Mouse (Mus musculus) heart, embryonic 16.5 days (tissue): ENCODE results near the gene Gm21988. TPM values are rescaled to one million over a fixed set of nuclear protein-coding genes. Genes with fewer than 3 reads are reported as not detected.

Experiments used
- ATAC-seq: fragments of 200-750 bp; cut with Nextera tagmentation; replicated peaks from 2 replicates; pipeline ENCODE4 v1.8.0; 2017; ENCODE audit warnings: moderate number of reproducible peaks; ENCODE audit not compliant: insufficient read depth, low FRiP score; ENCODE audit errors: extremely low read depth
- H3K27ac ChIP-seq: fragments of 300-500 bp; sonication (generic); 2 replicates; pipeline ENCODE4 v1.5.1; 2014; ENCODE audit warnings: mild to moderate bottlenecking, low read length, control low read depth, moderate library complexity
- H3K27me3 ChIP-seq: fragments of 300-500 bp; sonication (generic); 2 replicates; pipeline ENCODE4 v1.6.1; 2014; ENCODE audit warnings: low read length, mixed read lengths; ENCODE audit not compliant: control insufficient read depth, insufficient read depth
- H3K36me3 ChIP-seq: fragments of 300-500 bp; sonication (generic); 2 replicates; pipeline ENCODE4 v1.6.1; 2014; ENCODE audit not compliant: control insufficient read depth, insufficient read depth
- H3K4me1 ChIP-seq: fragments of 300-500 bp; sonication (generic); 2 replicates; pipeline ENCODE4 v1.6.1; 2014; ENCODE audit warnings: low read length, mixed read lengths; ENCODE audit not compliant: control insufficient read depth, insufficient read depth
- H3K4me2 ChIP-seq: fragments of 300-500 bp; sonication (generic); 2 replicates; pipeline ENCODE4 v1.6.1; 2014; ENCODE audit warnings: low read depth, mild to moderate bottlenecking, control low read depth, low read length
- H3K4me3 ChIP-seq: fragments of 300-500 bp; sonication (generic); 2 replicates; pipeline ENCODE4 v1.5.1; 2014; ENCODE audit warnings: mild to moderate bottlenecking, control low read depth, low read length
- H3K9ac ChIP-seq: fragments of 300-500 bp; sonication (generic); 2 replicates; pipeline ENCODE4 v1.6.1; 2014; ENCODE audit warnings: low read length, control low read depth
- H3K9me3 ChIP-seq: fragments of 300-500 bp; sonication (generic); replicated peaks from 2 replicates; pipeline ENCODE4 v1.6.1; 2016; ENCODE audit warnings: low read length; ENCODE audit not compliant: control insufficient read depth
- WGBS: fragments of 180-500 bp; shearing (Covaris S2); extraction: QIAGEN DNeasy Blood & Tissue Kit; methylation state at CpG from one replicate; pipeline ENCODE4 v1.1.7; 2014; 5-methylcytosine and 5-hydroxymethylcytosine counted together
- polyA plus RNA-seq: library from polyadenylated mRNA; unstranded; fragments of >200 nt; fragmentation: Nextera tagmentation; extraction: Ambion mirVana; gene quantifications from 2 replicates; pipeline ENCODE4 v1.2.1, GENCODE M21; 2015

Gene Gm21988
- polyA plus RNA-seq, 1 experiment from 2014 or later: 8.2 TPM

DNA sequence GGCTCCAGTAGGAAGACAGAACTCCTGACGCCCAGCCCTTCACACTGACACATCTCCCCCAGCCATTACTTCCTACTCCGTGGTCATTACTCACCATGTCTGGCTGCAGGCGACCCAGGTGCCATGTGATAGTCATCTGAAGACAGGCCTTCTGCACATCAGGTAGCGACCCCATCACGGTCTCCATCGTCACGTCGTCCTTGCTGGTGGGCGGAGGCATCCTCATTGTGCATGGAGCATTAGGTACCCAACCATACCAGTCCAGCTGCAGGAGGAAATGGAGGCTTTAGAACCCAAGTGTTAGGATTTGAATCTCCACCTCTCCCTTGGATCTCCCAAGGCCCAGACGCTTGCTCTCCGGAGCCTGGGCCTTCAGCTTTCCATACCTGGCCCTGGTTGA is 3.0 kb upstream of the Gm21988 start:
- Histone ChIP-seq H3K4me3 (no peak overlapping the region), H3K9me3 (no peaks in the 10 kb centered on the region), H3K9ac (no peak overlapping the region), H3K4me2 (no peak overlapping the region), H3K27ac (no peak overlapping the region), H3K27me3 (peaks cover 5% of the 10 kb centered on the region; the same call in 1 of the 2 replicates), H3K4me1 (peaks cover 15% of the 10 kb centered on the region), H3K36me3 (no peaks in the 10 kb centered on the region)
- ATAC-seq: no peak
- 63% methylated on average over 11 of the region's 11 CpGs for WGBS

- WGBS: 10% methylated on average over 23 of the region's 23 CpGs
- H3K9me3 ChIP-seq: no peaks in the 10 kb centered on the region
- ATAC-seq: no peak
- H3K4me1 ChIP-seq: peaks cover 26% of the 10 kb centered on the region
- H3K4me2 ChIP-seq: peak overlapping the region; percentile 95
- no peaks in the 10 kb centered on the region; the same call in 1 of the 2 replicates for H3K27me3 ChIP-seq
- H3K27ac ChIP-seq: peak overlapping the region; percentile 95
- peaks cover 10% of the 10 kb centered on the region; the same call in 1 of the 2 replicates for H3K36me3 ChIP-seq
- peak overlapping the region; percentile 98 for H3K4me3 ChIP-seq
- peak overlapping the region; percentile 94 for H3K9ac ChIP-seq
Measured at GRCm38 (mm10) chr11:70238591-70239440, 814 bp downstream of the Gm21988 start.

- under 1% methylated on average over 70 of the region's 70 CpGs for WGBS
- H3K4me3 ChIP-seq: peak within 1 kb of the TSS; percentile 98
- peak within 1 kb of the TSS; percentile 95 for H3K27ac ChIP-seq
- peaks cover 26% of the 10 kb centered on the region for H3K4me1 ChIP-seq
- H3K4me2 ChIP-seq: peak within 1 kb of the TSS; percentile 95
- peak within 1 kb of the TSS; percentile 94 for H3K9ac ChIP-seq
- H3K27me3 ChIP-seq: no peaks in the 10 kb centered on the region
- no peaks in the 10 kb centered on the region for H3K9me3 ChIP-seq
- ATAC-seq: peak; percentile 94
- H3K36me3 ChIP-seq: peaks cover 10% of the 10 kb centered on the region; the same call in 1 of the 2 replicates
Measured at GRCm38 (mm10) chr11:70237457-70238167, 2.0 kb downstream of the Gm21988 start, which contains the start of gene 0610010K14Rik. Gene 0610010K14Rik, minus strand, starts transcription at chr11:70237914.

GRCm38 (mm10) chr11:70236717-70237116 is 2.9 kb downstream of the Gm21988 start:
- H3K4me3 ChIP-seq: peak overlapping the region; percentile 98
- H3K4me2 ChIP-seq: peak overlapping the region; percentile 95
- H3K9me3 ChIP-seq: no peaks in the 10 kb centered on the region
- WGBS: 16% methylated on average over 7 of the region's 7 CpGs
- ATAC-seq: no peak
- peaks cover 29% of the 10 kb centered on the region for H3K4me1 ChIP-seq
- no peaks in the 10 kb centered on the region for H3K27me3 ChIP-seq
- H3K27ac ChIP-seq: peak overlapping the region; percentile 95
- peak overlapping the region; percentile 94 for H3K9ac ChIP-seq
- H3K36me3 ChIP-seq: peaks cover 10% of the 10 kb centered on the region; the same call in 1 of the 2 replicates

DNA sequence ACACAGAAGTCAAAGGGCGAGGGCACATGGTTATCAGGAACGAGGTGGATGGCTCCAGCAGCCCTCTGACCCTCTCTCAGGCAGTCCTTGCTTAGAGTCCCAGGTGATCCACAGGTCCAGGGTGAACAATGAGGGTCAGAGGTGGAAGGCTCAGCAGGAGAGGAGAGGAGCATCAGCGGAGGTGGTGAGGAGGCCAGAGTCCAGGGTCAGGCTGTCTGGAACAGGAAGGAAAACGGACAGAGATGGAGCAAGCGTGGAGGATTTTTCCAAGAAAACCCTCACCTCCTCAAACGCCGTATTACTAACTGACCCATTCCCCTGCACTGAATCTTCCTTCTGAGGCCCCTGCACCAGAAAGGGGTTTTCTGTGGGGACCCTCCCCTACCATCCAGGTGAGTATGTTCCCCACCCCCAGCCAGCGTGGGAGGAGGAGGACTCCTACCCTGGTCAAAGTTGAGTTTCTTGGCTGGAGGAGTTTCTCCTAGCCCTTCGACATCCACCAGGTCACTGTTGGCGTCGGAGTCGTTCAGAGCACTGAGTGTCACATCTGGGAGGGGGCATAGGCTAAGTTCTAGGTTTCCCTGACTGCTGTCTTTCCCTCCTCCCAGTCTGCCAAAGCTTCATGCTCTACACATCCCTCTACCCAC is 4.3 kb downstream of the Gm21988 start:
- no peak for ATAC-seq
- no peak overlapping the region for H3K9ac ChIP-seq
- H3K27me3 ChIP-seq: no peaks in the 10 kb centered on the region
- H3K4me3 ChIP-seq: no peak overlapping the region
- peaks cover 10% of the 10 kb centered on the region; the same call in 1 of the 2 replicates for H3K36me3 ChIP-seq
- H3K27ac ChIP-seq: no peak overlapping the region
- WGBS: 87% methylated on average over 12 of the region's 12 CpGs
- no peaks in the 10 kb centered on the region for H3K9me3 ChIP-seq
- peaks cover 25% of the 10 kb centered on the region for H3K4me1 ChIP-seq
- no peak overlapping the region for H3K4me2 ChIP-seq

- Histone ChIP-seq H3K9me3 (no peaks in the 10 kb centered on the region), H3K4me1 (peaks cover 25% of the 10 kb centered on the region), H3K4me2 (no peak overlapping the region), H3K27ac (no peak overlapping the region), H3K9ac (no peak overlapping the region), H3K4me3 (no peak overlapping the region), H3K36me3 (peaks cover 10% of the 10 kb centered on the region; the same call in 1 of the 2 replicates), H3K27me3 (peaks cover 5% of the 10 kb centered on the region)
- WGBS: 80% methylated on average over 8 of the region's 8 CpGs
- ATAC-seq: no peak
Measured at GRCm38 (mm10) chr11:70234497-70234896, 5.1 kb downstream of the Gm21988 start.

GRCm38 (mm10) chr11:70234037-70234436 is 5.6 kb downstream of the Gm21988 start:
- H3K27me3 ChIP-seq: peaks cover 9% of the 10 kb centered on the region
- peaks cover 27% of the 10 kb centered on the region for H3K4me1 ChIP-seq
- peak overlapping the region; percentile 10; the same call in 1 of the 2 replicates for H3K4me2 ChIP-seq
- no peak overlapping the region for H3K27ac ChIP-seq
- WGBS: 62% methylated on average over 5 of the region's 5 CpGs
- no peak for ATAC-seq
- no peak overlapping the region for H3K4me3 ChIP-seq
- no peaks in the 10 kb centered on the region for H3K9me3 ChIP-seq
- no peak overlapping the region for H3K9ac ChIP-seq
- peaks cover 10% of the 10 kb centered on the region; the same call in 1 of the 2 replicates for H3K36me3 ChIP-seq

DNA sequence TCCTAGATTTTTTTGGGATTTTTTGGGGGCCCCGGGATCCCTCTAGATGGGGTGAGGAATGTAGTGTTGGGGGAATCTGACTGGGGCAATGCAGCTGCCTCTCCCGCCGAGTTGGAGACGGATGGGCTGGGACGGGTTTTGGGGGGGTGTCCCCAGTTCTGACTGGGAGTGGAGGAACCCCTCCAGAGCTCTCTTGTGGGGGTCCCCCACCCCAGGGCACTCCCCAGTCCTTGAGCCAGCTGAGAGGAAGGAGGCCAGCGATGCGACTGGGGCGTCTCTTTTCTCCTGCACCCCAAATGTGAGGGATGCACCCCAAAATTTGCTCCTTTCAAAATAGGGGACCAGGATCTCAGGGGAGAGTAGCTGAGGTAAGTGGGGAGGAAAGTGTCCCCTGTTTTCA is 6.6 kb downstream of the Gm21988 start:
- Histone ChIP-seq H3K4me2 (peak overlapping the region; percentile 72), H3K4me3 (peak overlapping the region; percentile 56), H3K27me3 (peaks cover 18% of the 10 kb centered on the region), H3K9me3 (no peaks in the 10 kb centered on the region), H3K36me3 (peaks cover 10% of the 10 kb centered on the region; the same call in 1 of the 2 replicates), H3K27ac (no peak overlapping the region), H3K4me1 (peaks cover 19% of the 10 kb centered on the region), H3K9ac (peak overlapping the region; percentile 74)
- 28% methylated on average over 8 of the region's 8 CpGs for WGBS
- ATAC-seq: no peak
